Mouse (Mus musculus) embryonic facial prominence, embryonic 15.5 days (tissue): ENCODE data around the gene Cidec. TPM values are rescaled to one million over a fixed set of nuclear protein-coding genes. Genes with fewer than 3 reads are reported as not detected.

Source experiments
- ATAC-seq: fragments of 200-750 bp; cut with Nextera tagmentation; 2 replicates; pipeline ENCODE4 v1.8.0; 2017; ENCODE audit warnings: low read depth, moderate TSS enrichment; ENCODE audit not compliant: insufficient number of reproducible peaks, low FRiP score, low TSS enrichment
- H3K27ac ChIP-seq: fragments of 300-500 bp; sonication (generic); replicated peaks from 2 replicates; pipeline ENCODE4 v1.5.1; 2015; ENCODE audit warnings: mild to moderate bottlenecking, inconsistent platforms
- H3K27me3 ChIP-seq: fragments of 300-500 bp; sonication (generic); 2 replicates; pipeline ENCODE4 v1.6.1; 2015; ENCODE audit warnings: inconsistent platforms
- H3K36me3 ChIP-seq: fragments of 300-500 bp; sonication (generic); 2 replicates; pipeline ENCODE4 v1.6.1; 2015; ENCODE audit warnings: mild to moderate bottlenecking, inconsistent platforms
- H3K4me1 ChIP-seq: fragments of 300-500 bp; sonication (generic); 2 replicates; pipeline ENCODE4 v1.6.1; 2015; ENCODE audit warnings: inconsistent platforms
- H3K4me2 ChIP-seq: fragments of 300-500 bp; sonication (generic); replicated peaks from 2 replicates; pipeline ENCODE4 v1.6.1; 2015; ENCODE audit warnings: mild to moderate bottlenecking, inconsistent platforms
- H3K4me3 ChIP-seq: fragments of 300-500 bp; sonication (generic); replicated peaks from 2 replicates; pipeline ENCODE4 v1.5.1; 2015; ENCODE audit warnings: mild to moderate bottlenecking, inconsistent platforms
- H3K9ac ChIP-seq: fragments of 300-500 bp; sonication (generic); 2 replicates; pipeline ENCODE4 v1.6.1; 2015; ENCODE audit warnings: inconsistent platforms
- H3K9me3 ChIP-seq: fragments of 300-500 bp; sonication (generic); replicated peaks from 2 replicates; pipeline ENCODE4 v1.6.1; 2016; ENCODE audit warnings: inconsistent platforms
- WGBS: fragments of 180-500 bp; shearing (Covaris S2); methylation state at CpG from one replicate; pipeline ENCODE4 v1.1.7; 2015; 5-methylcytosine and 5-hydroxymethylcytosine counted together
- polyA plus RNA-seq: library from polyadenylated mRNA; unstranded; fragments of >200 nt; fragmentation: Nextera tagmentation; extraction: Ambion mirVana; gene quantifications from 2 replicates; pipeline ENCODE4 v1.2.1, GENCODE M21; 2015

The Cidec gene
- polyA plus RNA-seq, 1 experiment from 2014 or later: not detected

DNA sequence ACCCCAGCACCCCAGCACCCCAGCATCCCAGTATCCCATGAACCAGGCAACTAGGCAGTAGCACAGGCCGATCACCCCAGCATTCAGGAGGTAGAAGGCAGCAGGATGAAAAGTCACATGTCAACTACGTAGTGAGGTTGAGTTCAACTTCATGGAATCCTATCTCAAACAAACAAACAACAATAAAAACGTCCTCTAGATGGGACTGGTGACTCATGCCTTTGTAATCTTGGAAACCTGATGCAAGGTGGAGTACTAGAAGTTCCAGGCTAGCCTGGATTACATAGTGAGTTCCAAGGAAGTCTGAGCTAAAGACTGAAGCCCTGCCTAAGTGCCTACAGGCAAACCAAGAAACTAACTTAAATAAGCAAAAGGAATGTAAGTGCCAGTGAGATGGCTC is 4.7 kb downstream of the Cidec start:
- H3K9ac ChIP-seq: no peak overlapping the region
- no peak overlapping the region for H3K4me3 ChIP-seq
- no peak overlapping the region for H3K27ac ChIP-seq
- H3K4me2 ChIP-seq: no peak overlapping the region
- 57% methylated on average over 3 of the region's 3 CpGs for WGBS
- no peaks in the 10 kb centered on the region for H3K27me3 ChIP-seq
- no peak for ATAC-seq
- no peaks in the 10 kb centered on the region for H3K4me1 ChIP-seq
- no peaks in the 10 kb centered on the region for H3K9me3 ChIP-seq
- no peaks in the 10 kb centered on the region for H3K36me3 ChIP-seq

DNA sequence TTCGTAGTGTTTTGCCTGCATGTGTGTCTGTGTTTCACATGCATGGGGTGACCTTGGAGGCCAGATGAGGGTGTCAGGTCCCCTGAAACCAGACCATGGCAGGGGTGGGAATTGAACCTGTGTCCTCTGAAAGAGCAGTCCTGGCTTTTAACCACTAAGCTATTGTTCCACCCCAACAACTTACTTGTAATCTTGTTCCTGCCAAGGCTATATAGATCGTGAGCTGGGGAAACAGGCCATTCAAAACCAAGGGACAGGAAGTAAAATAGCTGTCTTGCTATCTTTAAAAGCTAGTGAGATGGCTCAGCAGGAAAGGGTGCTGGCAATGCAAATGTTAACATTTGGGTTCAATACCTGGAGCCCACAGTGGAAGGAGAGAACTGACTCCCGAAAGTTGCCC is 5.6 kb downstream of the Cidec start:
- 75% methylated on average over 3 of the region's 3 CpGs for WGBS
- ATAC-seq: no peak
- H3K4me3 ChIP-seq: no peak overlapping the region
- H3K9me3 ChIP-seq: no peaks in the 10 kb centered on the region
- no peaks in the 10 kb centered on the region for H3K36me3 ChIP-seq
- no peaks in the 10 kb centered on the region for H3K27me3 ChIP-seq
- no peak overlapping the region for H3K4me2 ChIP-seq
- H3K4me1 ChIP-seq: no peaks in the 10 kb centered on the region
- H3K27ac ChIP-seq: no peak overlapping the region
- H3K9ac ChIP-seq: no peak overlapping the region

DNA sequence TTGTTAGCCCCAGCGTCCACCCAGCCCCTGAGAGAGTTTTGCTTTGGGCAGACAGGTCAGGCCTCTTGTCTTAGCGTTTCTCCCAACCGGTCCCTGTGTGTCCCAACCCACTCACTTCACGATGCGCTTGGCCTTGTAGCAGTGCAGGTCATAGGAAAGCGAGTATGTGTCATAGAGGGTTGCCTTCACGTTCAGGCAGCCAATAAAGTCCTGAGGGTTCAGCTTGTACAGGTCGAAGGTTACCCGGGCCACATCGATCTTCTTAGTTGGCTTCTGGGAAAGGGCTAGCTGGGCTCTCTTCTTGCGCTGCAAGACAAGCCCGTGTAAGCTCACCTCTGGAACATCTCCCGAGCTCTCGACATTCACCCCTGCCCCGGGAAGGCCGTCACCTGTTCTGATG is 7.6 kb downstream of the Cidec start:
- H3K27ac ChIP-seq: no peak overlapping the region

DNA sequence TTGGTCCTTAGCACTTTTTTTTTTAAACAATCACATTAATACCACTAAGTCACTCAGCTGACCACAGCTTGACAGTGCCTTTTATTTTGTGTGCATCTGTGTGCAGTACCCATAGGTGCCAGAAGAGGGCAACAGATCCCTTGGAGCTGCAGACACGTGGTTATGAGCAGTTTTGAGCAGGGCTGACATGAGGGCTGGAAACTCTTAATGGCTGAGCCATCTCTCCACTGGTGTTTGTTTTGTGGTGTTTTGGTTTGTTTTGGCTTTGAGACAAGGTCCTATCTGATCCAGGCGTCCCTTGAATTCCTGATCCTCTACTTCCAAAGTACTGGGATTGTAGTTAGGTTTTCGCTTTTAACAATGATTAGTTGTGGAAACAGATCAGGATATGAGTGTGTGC is 8.2 kb downstream of the Cidec start:
- Histone ChIP-seq H3K4me2 (no peak overlapping the region), H3K9ac (no peak overlapping the region), H3K27me3 (no peaks in the 10 kb centered on the region), H3K4me1 (no peaks in the 10 kb centered on the region), H3K9me3 (no peaks in the 10 kb centered on the region), H3K4me3 (no peak overlapping the region), H3K36me3 (no peaks in the 10 kb centered on the region), H3K27ac (no peak overlapping the region)
- 61% methylated on average over 3 of the region's 3 CpGs for WGBS
- ATAC-seq: no peak

More for the DNA sequence above, 7.6 kb downstream of the Cidec start:
- Histone ChIP-seq H3K36me3 (no peaks in the 10 kb centered on the region), H3K27me3 (no peaks in the 10 kb centered on the region), H3K4me1 (no peaks in the 10 kb centered on the region), H3K9ac (no peak overlapping the region), H3K9me3 (no peaks in the 10 kb centered on the region), H3K4me2 (no peak overlapping the region), H3K4me3 (no peak overlapping the region)
- WGBS: 90% methylated on average over 16 of the region's 16 CpGs
- ATAC-seq: no peak

DNA sequence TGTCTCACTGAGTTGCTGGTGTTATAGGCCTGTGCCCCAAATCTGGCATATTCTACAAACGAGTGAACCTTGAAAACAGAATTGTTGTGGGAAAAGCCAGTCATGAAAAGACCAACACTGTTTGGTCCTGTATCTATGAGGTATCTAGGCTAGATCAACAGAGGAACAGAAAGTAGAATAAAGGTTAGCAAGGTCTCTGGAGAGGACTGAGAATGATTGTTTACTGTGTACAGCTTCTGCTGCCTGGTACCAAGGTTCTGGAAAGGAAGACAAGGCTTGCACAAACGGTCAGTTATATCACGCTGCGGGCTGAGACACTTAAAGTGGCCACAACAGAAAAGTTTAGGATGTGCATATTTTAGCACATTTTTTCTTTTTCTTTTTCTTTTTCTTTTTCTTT is 8.9 kb downstream of the Cidec start:
- Histone ChIP-seq H3K27me3 (no peaks in the 10 kb centered on the region), H3K9me3 (no peaks in the 10 kb centered on the region), H3K4me2 (no peak overlapping the region), H3K27ac (no peak overlapping the region), H3K4me3 (no peak overlapping the region), H3K4me1 (no peaks in the 10 kb centered on the region), H3K36me3 (no peaks in the 10 kb centered on the region), H3K9ac (no peak overlapping the region)
- ATAC-seq: no peak
- WGBS: 87% methylated on average over 4 of the region's 4 CpGs

DNA sequence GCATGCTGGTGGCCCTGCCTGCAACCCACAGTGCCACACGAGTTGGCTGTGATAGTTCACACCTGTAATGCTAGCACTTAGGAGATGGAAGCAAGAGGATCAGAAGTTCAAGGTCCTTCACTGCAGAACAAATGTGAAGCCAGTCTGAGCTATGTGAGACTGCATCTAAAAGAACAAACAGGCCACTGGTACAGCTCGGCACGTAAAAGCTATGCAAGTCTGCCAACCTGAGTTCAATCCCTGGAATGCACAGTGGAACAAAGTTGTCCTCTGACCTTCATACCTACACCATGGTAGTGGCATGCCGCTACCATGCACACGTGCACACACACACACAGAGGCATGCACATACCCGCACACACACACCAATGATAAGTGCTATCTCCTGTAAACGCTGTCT is 11.4 kb downstream of the Cidec start:
- H3K27ac ChIP-seq: no peak overlapping the region
- H3K4me2 ChIP-seq: no peak overlapping the region
- no peaks in the 10 kb centered on the region for H3K27me3 ChIP-seq
- no peak overlapping the region for H3K4me3 ChIP-seq
- no peak for ATAC-seq
- WGBS: 84% methylated on average over 7 of the region's 7 CpGs
- H3K9ac ChIP-seq: no peak overlapping the region
- no peaks in the 10 kb centered on the region; the same call in 1 of the 2 replicates for H3K4me1 ChIP-seq
- no peaks in the 10 kb centered on the region for H3K36me3 ChIP-seq
- no peaks in the 10 kb centered on the region for H3K9me3 ChIP-seq

DNA sequence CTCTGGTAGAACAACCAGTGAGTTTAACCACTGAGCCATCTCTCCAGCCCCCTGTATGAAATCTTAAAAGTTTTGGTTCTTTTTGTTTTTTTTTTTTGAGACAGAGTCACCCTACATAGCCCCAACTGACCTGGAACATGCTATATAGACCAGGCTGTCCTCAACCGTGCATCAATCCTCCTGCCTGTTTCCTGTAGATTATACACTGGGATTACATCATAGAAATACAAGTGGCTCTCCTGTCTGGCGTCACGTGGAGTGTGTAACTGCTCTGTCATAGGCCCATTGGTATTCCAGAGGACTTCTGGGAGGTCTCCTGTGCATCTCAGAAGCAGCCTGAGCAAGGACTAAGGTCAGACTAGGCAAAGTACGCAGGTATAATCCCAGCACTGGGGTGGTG is 12.6 kb downstream of the Cidec start:
- no peak overlapping the region for H3K4me3 ChIP-seq
- H3K9ac ChIP-seq: no peak overlapping the region
- peaks cover 9% of the 10 kb centered on the region for H3K4me1 ChIP-seq
- no peaks in the 10 kb centered on the region for H3K9me3 ChIP-seq
- ATAC-seq: no peak
- 74% methylated on average over 4 of the region's 4 CpGs for WGBS
- no peak overlapping the region for H3K4me2 ChIP-seq
- H3K27me3 ChIP-seq: no peaks in the 10 kb centered on the region
- H3K36me3 ChIP-seq: no peaks in the 10 kb centered on the region
- H3K27ac ChIP-seq: no peak overlapping the region

DNA sequence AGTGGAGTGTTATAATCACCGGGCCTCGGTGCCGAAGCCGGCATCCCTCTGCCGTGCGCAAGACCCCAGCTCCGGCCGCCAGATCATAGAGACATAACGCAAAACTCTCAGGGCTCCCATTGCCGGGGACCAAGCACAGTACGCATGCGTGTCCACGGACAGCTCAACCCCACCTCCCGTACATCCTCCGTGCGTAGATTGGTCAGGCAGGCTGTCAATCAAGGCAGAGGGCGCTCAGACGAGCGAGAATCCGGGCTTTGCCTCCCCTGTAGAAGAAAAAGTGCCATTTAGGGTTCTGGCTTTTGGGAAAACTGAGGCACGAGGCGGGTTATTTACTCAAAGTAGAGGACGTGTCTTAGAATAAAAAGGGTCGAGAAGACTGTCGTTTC is 16.4 kb downstream of the Cidec start, which contains the start of gene Rpusd3:
Rpusd3 (minus strand) TSS at position 142 of the 389 bp plus-strand sequence.
- H3K4me1 ChIP-seq: peaks cover 18% of the 10 kb centered on the region
- peak within 1 kb of the TSS; percentile 67 for H3K4me3 ChIP-seq
- no peaks in the 10 kb centered on the region for H3K27me3 ChIP-seq
- WGBS: under 1% methylated on average over 25 of the region's 25 CpGs
- peak within 1 kb of the TSS; percentile 63 for H3K9ac ChIP-seq
- peaks cover 13% of the 10 kb centered on the region for H3K36me3 ChIP-seq
- H3K27ac ChIP-seq: peak within 1 kb of the TSS; percentile 60
- peak within 1 kb of the TSS; percentile 94 for H3K4me2 ChIP-seq
- peak; percentile 97 for ATAC-seq
- no peaks in the 10 kb centered on the region for H3K9me3 ChIP-seq

DNA sequence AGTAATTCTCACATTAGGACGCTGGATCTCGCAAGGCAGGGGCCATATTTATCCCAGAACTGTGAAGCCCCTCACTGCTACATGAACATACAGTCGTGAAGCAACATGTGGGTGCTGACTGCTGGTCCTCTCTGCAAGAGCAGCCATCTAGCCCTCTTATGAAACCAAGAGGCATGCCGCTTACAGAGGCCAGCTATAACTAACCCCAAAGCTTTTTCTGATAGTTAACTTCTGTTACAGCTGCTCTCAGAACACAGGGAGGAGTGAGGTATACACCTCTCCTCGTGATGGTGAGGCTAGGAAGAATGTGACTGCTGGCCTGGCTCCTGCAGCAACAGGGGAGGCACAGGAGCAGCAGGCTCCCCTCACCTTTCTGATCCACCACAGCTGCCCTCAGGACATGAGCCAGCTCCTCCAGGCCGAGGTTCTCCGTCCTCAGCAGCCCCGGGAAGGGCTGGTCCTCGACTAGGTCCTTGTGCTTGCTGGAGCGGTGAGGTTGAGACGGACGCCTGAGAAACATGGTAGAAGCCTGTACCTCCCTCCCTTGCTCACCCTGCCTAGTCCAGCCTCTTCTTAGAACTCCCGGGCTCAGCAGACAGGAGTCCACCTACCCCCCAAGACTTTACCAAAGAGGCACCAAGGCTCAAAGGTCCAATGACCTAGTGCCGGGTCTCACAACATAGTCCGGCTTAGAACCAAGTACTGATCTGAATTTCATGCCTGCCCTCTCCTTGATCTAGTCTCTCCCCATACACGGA is 16.9 kb downstream of the Cidec start:
- Histone ChIP-seq H3K9me3 (no peaks in the 10 kb centered on the region), H3K4me3 (peak overlapping the region; percentile 67), H3K27ac (peak overlapping the region; percentile 60), H3K4me2 (peak overlapping the region; percentile 94), H3K27me3 (no peaks in the 10 kb centered on the region), H3K9ac (peak overlapping the region; percentile 63), H3K36me3 (peaks cover 17% of the 10 kb centered on the region), H3K4me1 (peaks cover 18% of the 10 kb centered on the region)
- peak; percentile 42; the same call in 1 of the 2 replicates for ATAC-seq
- WGBS: 11% methylated on average over 16 of the region's 16 CpGs

DNA sequence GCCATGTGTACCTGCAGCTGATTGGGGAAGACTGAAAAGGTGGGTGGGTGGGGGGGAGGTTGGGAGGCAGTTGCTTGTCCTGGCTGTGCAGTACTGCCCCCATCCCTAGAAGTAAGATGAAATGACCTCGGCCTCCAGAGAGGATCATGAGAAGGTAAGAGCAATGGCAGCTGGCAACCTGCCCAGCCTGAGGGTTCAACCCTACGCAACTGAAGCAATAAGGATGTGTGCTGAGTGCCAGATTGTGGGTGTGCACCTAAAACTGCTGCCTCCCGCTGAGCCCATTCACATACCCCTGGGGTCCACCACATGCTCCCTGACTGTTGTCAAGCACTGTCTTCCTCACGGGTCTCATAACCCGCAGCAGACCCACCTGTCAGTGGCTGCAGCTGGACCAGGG is 19.1 kb downstream of the Cidec start:
- H3K4me3 ChIP-seq: no peak overlapping the region
- H3K27ac ChIP-seq: no peak overlapping the region
- no peaks in the 10 kb centered on the region for H3K9me3 ChIP-seq
- H3K27me3 ChIP-seq: no peaks in the 10 kb centered on the region
- peaks cover 18% of the 10 kb centered on the region for H3K36me3 ChIP-seq
- no peak overlapping the region for H3K9ac ChIP-seq
- no peak for ATAC-seq
- 70% methylated on average over 5 of the region's 5 CpGs for WGBS
- peaks cover 18% of the 10 kb centered on the region for H3K4me1 ChIP-seq
- no peak overlapping the region for H3K4me2 ChIP-seq

DNA sequence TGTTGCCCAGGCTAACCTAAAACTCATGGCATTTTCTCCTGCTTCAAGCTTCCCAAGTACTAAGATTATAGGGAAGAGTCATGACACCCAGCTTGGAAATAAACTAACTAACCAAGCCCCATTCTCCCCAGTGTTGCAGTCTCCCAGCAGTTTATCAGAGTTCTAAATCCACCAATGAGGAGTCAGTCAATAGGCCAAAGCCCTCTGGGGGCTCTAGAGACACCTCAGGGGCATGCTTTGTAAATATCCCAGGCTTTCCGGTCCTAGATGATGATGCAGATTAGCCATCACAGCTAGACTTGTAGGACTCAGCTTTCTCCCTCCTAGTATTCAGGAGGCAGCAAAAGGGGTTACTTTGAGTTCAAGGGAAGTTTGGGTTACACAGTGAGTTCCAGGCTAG is 25.6 kb downstream of the Cidec start:
- H3K4me3 ChIP-seq: no peak overlapping the region
- WGBS: 71% methylated on average over 1 of the region's 1 CpGs
- no peaks in the 10 kb centered on the region for H3K27me3 ChIP-seq
- H3K27ac ChIP-seq: no peak overlapping the region
- peaks cover 4% of the 10 kb centered on the region for H3K4me1 ChIP-seq
- H3K36me3 ChIP-seq: peaks cover 7% of the 10 kb centered on the region
- no peak overlapping the region for H3K4me2 ChIP-seq
- no peak for ATAC-seq
- H3K9me3 ChIP-seq: no peaks in the 10 kb centered on the region
- no peak overlapping the region for H3K9ac ChIP-seq

DNA sequence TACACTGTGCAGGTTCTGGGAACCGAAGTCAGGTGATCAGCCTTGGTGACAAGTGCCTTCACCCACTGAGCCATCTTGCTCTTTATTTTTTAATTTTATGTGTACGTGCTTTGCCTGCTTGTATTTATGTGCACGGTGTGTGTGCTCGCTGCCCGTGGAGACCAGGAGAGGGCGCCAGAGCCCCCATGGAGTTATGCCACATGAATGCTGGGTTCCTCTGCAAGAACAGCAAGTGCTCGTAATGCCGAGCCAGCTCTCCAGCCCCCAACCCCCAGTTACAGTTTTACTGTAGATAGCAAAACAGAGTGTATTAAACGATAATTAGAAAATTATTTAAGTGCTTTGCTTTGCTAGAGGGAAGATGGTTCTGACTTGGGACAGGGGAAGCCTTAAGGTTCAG is 28.9 kb downstream of the Cidec start:
- Histone ChIP-seq H3K4me1 (peaks cover 4% of the 10 kb centered on the region), H3K27me3 (no peaks in the 10 kb centered on the region), H3K36me3 (no peaks in the 10 kb centered on the region; the same call in 1 of the 2 replicates), H3K9ac (no peak overlapping the region), H3K9me3 (no peaks in the 10 kb centered on the region), H3K27ac (no peak overlapping the region), H3K4me3 (no peak overlapping the region), H3K4me2 (no peak overlapping the region)
- 80% methylated on average over 9 of the region's 9 CpGs for WGBS
- ATAC-seq: no peak
